Mouse (Mus musculus) spleen, adult 2 months (tissue): ENCODE results near the gene Usp7. TPM values are rescaled to one million over a fixed set of nuclear protein-coding genes. Genes with fewer than 3 reads are reported as not detected.
A peak's percentile ranks its signal among the peaks of the same experiment; 100 is the strongest.

ENCODE experiments used
- DNase-seq, 2 experiments: peaks; one replicate each; pipeline versions ENCODE4 v3.0.0 to v3.0.0-alpha.2; 2012 to 2021; ENCODE audit warnings: low spot score in 2 of 2, low read depth in 1 of 2
- H3K27ac ChIP-seq: fragments of 200-500 bp; 2 replicates; pipeline ENCODE4 v1.5.1; 2012; ENCODE audit warnings: low read length, inconsistent platforms; ENCODE audit not compliant: insufficient read depth
- H3K27me3 ChIP-seq: fragments of 200-500 bp; 2 replicates; pipeline ENCODE4 v1.6.1; 2012; ENCODE audit warnings: mild to moderate bottlenecking, moderate library complexity, low read length, inconsistent platforms; ENCODE audit not compliant: control insufficient read depth, insufficient read depth
- H3K36me3 ChIP-seq: fragments of 200-500 bp; 2 replicates; pipeline ENCODE4 v1.6.1; 2012; ENCODE audit warnings: mild to moderate bottlenecking, low read length, inconsistent platforms; ENCODE audit not compliant: control insufficient read depth, insufficient read depth
- H3K4me1 ChIP-seq: fragments of 200-500 bp; 2 replicates; pipeline ENCODE4 v1.6.1; 2011; ENCODE audit warnings: inconsistent platforms; ENCODE audit not compliant: control insufficient read depth, insufficient read depth, insufficient read length
- H3K4me3 ChIP-seq: fragments of 200-500 bp; 2 replicates; pipeline ENCODE4 v1.5.1; 2011; ENCODE audit warnings: mild to moderate bottlenecking, inconsistent platforms; ENCODE audit not compliant: insufficient read depth, insufficient read length; ENCODE audit errors: extremely low read depth
- CTCF ChIP-seq: fragments of 200-500 bp; IDR thresholded peaks from 2 replicates; pipeline ENCODE4 v1.5.1; 2011; ENCODE audit warnings: mild to moderate bottlenecking, inconsistent platforms; ENCODE audit not compliant: insufficient read depth, insufficient read length, insufficient replicate concordance; ENCODE audit errors: extremely low read depth
- POLR2A ChIP-seq: fragments of 200-500 bp; IDR thresholded peaks from 2 replicates; pipeline ENCODE4 v1.6.1; 2011; ENCODE audit warnings: low read depth, low read length, inconsistent platforms
- WGBS: fragments of 180-500 bp; shearing (Covaris S2); methylation state at CpG from one replicate; pipeline ENCODE4 v1.1.7; 2018; 5-methylcytosine and 5-hydroxymethylcytosine counted together
- polyA plus RNA-seq: library from polyadenylated mRNA; depleted of rRNA; stranded (reverse); fragments of >200 nt; gene quantifications from 2 replicates; pipeline ENCODE4 v1.2.3, GENCODE M21; 2012; rRNA removed

Usp7 gene
- polyA plus RNA-seq, 1 experiment: 26.3 TPM

- TF ChIP-seq POLR2A: no peak
- TF ChIP-seq CTCF: no peak
- H3K27me3 ChIP-seq: no peaks in the 10 kb centered on the region
- H3K36me3 ChIP-seq: peaks cover 26% of the 10 kb centered on the region
- DNase-seq: no peak
- no peak overlapping the region for H3K27ac ChIP-seq
- no peaks in the 10 kb centered on the region for H3K4me1 ChIP-seq
- WGBS: 91% methylated on average over 2 of the region's 2 CpGs
- no peak overlapping the region for H3K4me3 ChIP-seq
Observed at GRCm38 (mm10) chr16:8656256-8656655, 135.9 kb downstream of the Usp7 start.

- Histone ChIP-seq H3K4me1 (no peaks in the 10 kb centered on the region), H3K27ac (no peak overlapping the region), H3K36me3 (peaks cover 24% of the 10 kb centered on the region), H3K27me3 (no peaks in the 10 kb centered on the region), H3K4me3 (no peak overlapping the region)
- DNase-seq: no peak
- 84% methylated on average over 9 of the region's 9 CpGs for WGBS
- TF ChIP-seq POLR2A: no peak
- TF ChIP-seq CTCF: no peak
Observed at GRCm38 (mm10) chr16:8655599-8655998, 136.5 kb downstream of the Usp7 start.

- Histone ChIP-seq H3K27me3 (no peaks in the 10 kb centered on the region), H3K4me3 (no peak overlapping the region), H3K36me3 (peaks cover 23% of the 10 kb centered on the region), H3K27ac (no peak overlapping the region), H3K4me1 (no peaks in the 10 kb centered on the region)
- 92% methylated on average over 6 of the region's 6 CpGs for WGBS
- no peak for DNase-seq
- TF ChIP-seq CTCF: no peak
- no peak for TF ChIP-seq POLR2A
Observed at GRCm38 (mm10) chr16:8655108-8655507, 137.0 kb downstream of the Usp7 start.

- H3K27ac ChIP-seq: no peak overlapping the region
- peaks cover 50% of the 10 kb centered on the region for H3K36me3 ChIP-seq
- H3K27me3 ChIP-seq: no peaks in the 10 kb centered on the region
- no peak overlapping the region for H3K4me3 ChIP-seq
- TF ChIP-seq CTCF (no peak), POLR2A (no peak)
- no peaks in the 10 kb centered on the region for H3K4me1 ChIP-seq
- 83% methylated on average over 3 of the region's 3 CpGs for WGBS
- DNase-seq: no peak
Observed at GRCm38 (mm10) chr16:8650007-8650406, 142.1 kb downstream of the Usp7 start.

- DNase-seq: no peak
- WGBS: 93% methylated on average over 6 of the region's 6 CpGs
- Histone ChIP-seq H3K36me3 (peaks cover 52% of the 10 kb centered on the region), H3K27me3 (no peaks in the 10 kb centered on the region), H3K4me3 (no peak overlapping the region), H3K27ac (no peak overlapping the region), H3K4me1 (no peaks in the 10 kb centered on the region)
- TF ChIP-seq CTCF (no peak), POLR2A (no peak)
Observed at GRCm38 (mm10) chr16:8645546-8645945, 146.6 kb downstream of the Usp7 start.

- no peak overlapping the region for H3K27ac ChIP-seq
- no peak overlapping the region for H3K4me3 ChIP-seq
- no peak for TF ChIP-seq POLR2A
- peak; percentile 63; the same call in 1 of the 2 replicates for TF ChIP-seq CTCF
- WGBS: 80% methylated on average over 2 of the region's 2 CpGs
- no peaks in the 10 kb centered on the region for H3K27me3 ChIP-seq
- H3K36me3 ChIP-seq: peaks cover 43% of the 10 kb centered on the region
- peak; percentile 11 to 43 for DNase-seq
- H3K4me1 ChIP-seq: no peaks in the 10 kb centered on the region
Observed at GRCm38 (mm10) chr16:8643855-8644254, 148.3 kb downstream of the Usp7 start.

Other genes starting within 250 kb of the Usp7 start
- 50.2 and 58.1 TPM in 2 replicates for gene Pmm2, start 154.6 kb downstream of the Usp7 start, polyA plus RNA-seq
- 9.7 and 10.4 TPM in 2 replicates for gene Tmem186, start 154.6 kb downstream of the Usp7 start, polyA plus RNA-seq
- gene Carhsp1, start 120.2 kb downstream of the Usp7 start, polyA plus RNA-seq: 56.5 and 63.1 TPM in 2 replicates
- not detected in 2 replicates for gene Gm5767, start 111.5 kb downstream of the Usp7 start, polyA plus RNA-seq
- 12.2 and 13.2 TPM in 2 replicates for gene 1810013L24Rik, start 37.8 kb upstream of the Usp7 start, polyA plus RNA-seq